Mouse (Mus musculus) CH12.LX (cell line): ENCODE results near the gene Kif21b. TPM values are rescaled to one million over a fixed set of nuclear protein-coding genes. Genes with fewer than 3 reads are reported as not detected.

ENCODE experiments used
- DNase-seq: peaks from one replicate; pipeline ENCODE4 v3.0.0-alpha.2; 2013; ENCODE audit errors: extremely low read depth
- H3K27ac ChIP-seq: 2 replicates; pipeline ENCODE4 v1.5.1; 2012; ENCODE audit warnings: low read depth, mild to moderate bottlenecking, control low read depth, moderate library complexity; ENCODE audit not compliant: insufficient read depth
- H3K27me3 ChIP-seq: replicated peaks from 2 replicates; pipeline ENCODE3; 2012; ENCODE audit warnings: inconsistent platforms
- H3K36me3 ChIP-seq, 2 experiments: replicated peaks in 1 of 2; 2 replicates each; pipeline versions ENCODE3 to v1.6.1; 2012; ENCODE audit warnings: inconsistent platforms in 1 of 2, low read length in 1 of 2, mild to moderate bottlenecking in 1 of 2, mixed read lengths in 1 of 2, moderate library complexity in 1 of 2; ENCODE audit not compliant: control insufficient read depth in 1 of 2, insufficient read depth in 1 of 2
- H3K4me1 ChIP-seq, 2 experiments: 2 replicates each; pipeline ENCODE4 v1.6.1; 2012; ENCODE audit warnings: inconsistent platforms in 1 of 2, moderate library complexity in 1 of 2; ENCODE audit not compliant: insufficient read depth in 2 of 2, control insufficient read depth in 1 of 2
- H3K4me2 ChIP-seq: 2 replicates; pipeline ENCODE4 v1.6.1; 2012; ENCODE audit warnings: low read depth, mild to moderate bottlenecking, control low read depth; ENCODE audit not compliant: poor library complexity, insufficient read depth, severe bottlenecking
- H3K4me3 ChIP-seq, 3 experiments: fragments of 150-350 bp in 1 of 3; sonication (generic) in 1 of 3; replicated peaks in 1 of 3; 2 replicates each; pipeline versions ENCODE3 to v1.5.1; 2011 to 2012; ENCODE audit warnings: low read depth in 2 of 3, low read length in 2 of 3, mild to moderate bottlenecking in 2 of 3, moderate library complexity in 2 of 3, control low read depth in 1 of 3, improper control_type of control experiment in 1 of 3, inconsistent platforms in 1 of 3, mixed read lengths in 1 of 3; ENCODE audit not compliant: poor library complexity in 1 of 3
- H3K79me2 ChIP-seq: replicated peaks from 2 replicates; pipeline ENCODE4 v1.6.1; 2012; ENCODE audit warnings: mild to moderate bottlenecking, moderate library complexity; ENCODE audit not compliant: control insufficient read depth, poor library complexity, insufficient read depth, severe bottlenecking; ENCODE audit errors: extremely low read depth
- H3K9ac ChIP-seq: 2 replicates; pipeline ENCODE4 v1.6.1; 2012; ENCODE audit warnings: low read depth, mild to moderate bottlenecking, control low read depth, moderate library complexity; ENCODE audit not compliant: insufficient read depth
- H3K9me3 ChIP-seq: replicated peaks from 2 replicates; pipeline ENCODE3; 2012; ENCODE audit warnings: low read length, inconsistent platforms, mixed read lengths
- CHD2 ChIP-seq: IDR thresholded peaks from 2 replicates; pipeline ENCODE4 v1.6.1; 2011; ENCODE audit warnings: low read length, improper control_type of control experiment
- EP300 ChIP-seq: IDR thresholded peaks from 2 replicates; pipeline ENCODE4 v1.6.1; 2011; ENCODE audit warnings: low read length, improper control_type of control experiment
- GABPA ChIP-seq: IDR thresholded peaks from 2 replicates; pipeline ENCODE4 v1.6.1; 2012; ENCODE audit warnings: low read depth, low read length, improper control_type of control experiment, inconsistent platforms; ENCODE audit not compliant: insufficient replicate concordance
- HCFC1 ChIP-seq: IDR thresholded peaks from 2 replicates; pipeline ENCODE4 v1.6.1; 2012; ENCODE audit warnings: low read depth, mild to moderate bottlenecking, inconsistent platforms, low read length, improper control_type of control experiment
- MAFK ChIP-seq: IDR thresholded peaks from 2 replicates; pipeline ENCODE4 v1.6.1; 2011; ENCODE audit warnings: low read length, improper control_type of control experiment; ENCODE audit not compliant: insufficient replicate concordance
- MXI1 ChIP-seq: IDR thresholded peaks from 2 replicates; pipeline ENCODE4 v1.6.1; 2011; ENCODE audit warnings: mild to moderate bottlenecking, low read depth, low read length, improper control_type of control experiment
- MYC ChIP-seq: IDR thresholded peaks from 2 replicates; pipeline ENCODE4 v1.6.1; 2011; ENCODE audit warnings: low read depth, mild to moderate bottlenecking, improper control_type of control experiment, low read length
- NELFE ChIP-seq: IDR thresholded peaks from 2 replicates; pipeline ENCODE4 v1.6.1; 2011; ENCODE audit warnings: low read depth, low read length, improper control_type of control experiment
- PAX5 ChIP-seq: IDR thresholded peaks from 2 replicates; pipeline ENCODE4 v1.6.1; 2012; ENCODE audit warnings: low read length, inconsistent platforms, mixed read lengths
- POLR2A ChIP-seq: IDR thresholded peaks from 2 replicates; pipeline ENCODE4 v1.6.1; 2011; ENCODE audit warnings: low read depth, mild to moderate bottlenecking, improper control_type of control experiment, low read length
- POLR2AphosphoS2 ChIP-seq: IDR thresholded peaks from 2 replicates; pipeline ENCODE4 v1.6.1; 2011; ENCODE audit warnings: low read depth, low read length, improper control_type of control experiment
- RCOR1 ChIP-seq: conservative IDR thresholded peaks from 2 replicates; pipeline ENCODE4 v1.6.1; 2012; ENCODE audit warnings: low read depth, mild to moderate bottlenecking, inconsistent platforms, low read length, improper control_type of control experiment
- USF1 ChIP-seq: IDR thresholded peaks from 2 replicates; pipeline ENCODE4 v1.6.1; 2014; ENCODE audit warnings: low read depth, mild to moderate bottlenecking, inconsistent platforms, low read length, improper control_type of control experiment
- USF2 ChIP-seq: conservative IDR thresholded peaks from 2 replicates; pipeline ENCODE4 v1.6.1; 2011; ENCODE audit warnings: low read depth, low read length, improper control_type of control experiment
- ZKSCAN1 ChIP-seq: IDR thresholded peaks from 2 replicates; pipeline ENCODE4 v1.6.1; 2012; ENCODE audit warnings: low read depth, inconsistent platforms, low read length, improper control_type of control experiment, borderline replicate concordance
- ZMIZ1 ChIP-seq: IDR thresholded peaks from 2 replicates; pipeline ENCODE4 v1.6.1; 2012; ENCODE audit warnings: low read depth, mild to moderate bottlenecking, inconsistent platforms, low read length, improper control_type of control experiment
- dilution Hi-C: fragments of 300-500 bp; cut with MboI; formaldehyde crosslinking; loops from 2 replicates; pipeline ENCODE4 v1.14.3; 2020; ENCODE audit warnings: low sequenced_read_pairs; ENCODE audit not compliant: extremely low pct_unique_long_range_greater_than_20kb, extremely low pct_ligation_motif_present
- in situ Hi-C: fragments of 300-500 bp; cut with MboI; formaldehyde crosslinking; loops from 3 replicates; pipeline ENCODE4 v1.14.3; 2019; ENCODE audit warnings: low sequenced_read_pairs, low pct_ligation_motif_present, low pct_unique_long_range_greater_than_20kb, mixed read lengths
- polyA plus RNA-seq: library from polyadenylated mRNA; unstranded; fragments of >175 nt; gene quantifications from 2 replicates; pipeline ENCODE4 v1.2.1, GENCODE M21; 2012; ENCODE audit warnings: low read depth; ENCODE audit not compliant: insufficient read length
- total RNA-seq, 2 experiments: library from RNA; depleted of rRNA; stranded (reverse); fragments of 300-350 nt in 1 of 2; fragments of >200 nt in 1 of 2; gene quantifications; 2 replicates each; pipeline ENCODE4 v1.2.3; 2012 to 2014

Kif21b gene
- total and polyA plus RNA-seq, 3 experiments = 7.3 to 32.4 (median 26.2) TPM

DNA sequence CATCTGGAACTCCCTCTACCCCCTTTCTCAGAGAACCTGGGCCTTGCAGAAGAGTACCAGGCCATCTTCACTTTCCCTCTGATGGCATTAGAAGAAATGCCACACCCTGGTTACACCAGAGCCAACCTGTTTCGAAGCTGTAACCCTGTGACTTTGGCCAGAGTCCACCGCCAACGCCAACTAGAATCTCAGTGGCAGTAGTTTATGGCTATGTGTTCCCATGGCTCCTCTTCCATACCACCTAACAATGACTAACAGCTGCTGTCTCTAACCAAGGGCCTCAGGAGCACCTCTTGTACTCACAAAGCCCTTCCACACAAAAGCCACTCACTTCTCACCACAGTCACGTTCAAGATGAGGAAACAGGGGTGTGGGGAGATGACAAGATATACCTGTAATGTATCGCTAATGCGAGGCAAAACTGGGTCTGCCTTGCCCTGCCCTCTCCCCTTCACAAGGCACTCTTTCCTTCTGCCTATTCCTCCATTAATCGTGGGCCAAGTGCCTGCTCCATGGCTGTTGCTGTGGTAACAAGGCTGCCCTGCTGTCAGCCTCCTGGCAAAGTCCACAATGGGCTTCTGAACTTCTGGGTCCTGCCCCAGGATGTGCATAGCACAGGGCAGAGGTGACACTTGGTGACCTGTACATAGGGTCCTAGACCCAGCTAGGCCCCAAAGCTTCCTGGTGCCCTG, 11.5 kb upstream of the Kif21b start:
- Histone ChIP-seq H3K4me1 (peaks cover 34 to 49% of the 10 kb centered on the region in 2 experiments), H3K4me3 (no peak overlapping the region), H3K9ac (no peak overlapping the region), H3K36me3 (peaks cover 9 to 18% of the 10 kb centered on the region in 2 experiments), H3K27me3 (no peaks in the 10 kb centered on the region), H3K9me3 (no peaks in the 10 kb centered on the region), H3K79me2 (no peaks in the 10 kb centered on the region), H3K4me2 (no peak overlapping the region), H3K27ac (no peak overlapping the region)
- dilution Hi-C loops (no loop called here), in situ Hi-C loops (loop anchor here (10.0 kb wide), 1 partner anchor 95 kb away; the partner anchor contains the start of gene Mroh3)
- TF ChIP-seq CHD2 (no peak), MXI1 (no peak)
- DNase-seq = no peak

DNA sequence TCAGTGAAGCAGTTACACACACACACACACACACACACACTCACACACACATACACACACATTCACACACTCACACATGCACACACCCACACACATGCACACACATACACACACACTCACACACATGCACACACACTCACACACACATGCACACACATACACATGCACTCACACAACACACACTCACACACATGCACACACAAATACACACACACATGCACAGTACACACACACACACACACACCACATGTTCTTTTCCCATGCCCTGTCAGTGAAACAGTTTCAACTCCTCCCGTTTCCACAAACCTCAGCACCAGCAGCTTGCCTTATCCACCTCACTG, 11.0 kb upstream of the Kif21b start:
- in situ Hi-C loops (no loop called here), dilution Hi-C loops (no loop called here)
- Histone ChIP-seq H3K79me2 (no peaks in the 10 kb centered on the region), H3K36me3 (peaks cover 9 to 21% of the 10 kb centered on the region in 2 experiments), H3K27ac (no peak overlapping the region), H3K4me1 (peaks cover 34 to 53% of the 10 kb centered on the region in 2 experiments), H3K4me2 (no peak overlapping the region), H3K4me3 (no peak overlapping the region), H3K27me3 (no peaks in the 10 kb centered on the region), H3K9me3 (no peaks in the 10 kb centered on the region), H3K9ac (no peak overlapping the region)
- no peak for TF ChIP-seq PAX5
- TF ChIP-seq POLR2AphosphoS2 = no peak
- no peak for TF ChIP-seq NELFE
- no peak for TF ChIP-seq MYC
- no peak for TF ChIP-seq GABPA
- TF ChIP-seq EP300 = no peak
- TF ChIP-seq USF1 = no peak
- DNase-seq = no peak

DNA sequence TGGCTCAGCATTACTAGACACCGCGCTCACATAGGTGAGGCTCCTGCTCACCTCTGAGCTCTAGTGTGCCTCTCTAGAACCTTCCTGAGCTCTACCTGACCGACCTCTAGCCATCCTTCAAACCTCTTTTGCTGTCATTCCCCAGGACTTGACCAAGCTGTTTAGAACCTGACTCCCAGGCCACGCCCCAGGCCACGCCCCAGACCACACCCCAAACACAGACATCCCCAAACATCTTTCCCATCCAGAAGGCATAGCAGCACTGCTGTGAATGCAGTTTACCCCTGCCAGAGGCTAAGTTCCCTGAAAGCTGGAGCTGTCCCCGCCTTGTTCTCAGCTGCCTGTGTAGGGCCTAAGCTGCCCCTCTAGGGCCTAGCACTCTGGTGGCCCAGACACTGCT, 10.4 kb upstream of the Kif21b start:
- H3K36me3 ChIP-seq = peaks cover 9 to 23% of the 10 kb centered on the region in 2 experiments
- no peak overlapping the region for H3K27ac ChIP-seq
- TF ChIP-seq MXI1 (no peak), POLR2A (no peak), USF2 (no peak), RCOR1 (no peak), ZKSCAN1 (no peak), HCFC1 (no peak), ZMIZ1 (no peak), MAFK (no peak)
- no peak overlapping the region for H3K9ac ChIP-seq
- no peaks in the 10 kb centered on the region for H3K9me3 ChIP-seq
- no peaks in the 10 kb centered on the region for H3K79me2 ChIP-seq
- no peak overlapping the region for H3K4me2 ChIP-seq
- dilution Hi-C loops = no loop called here
- no peaks in the 10 kb centered on the region for H3K27me3 ChIP-seq
- DNase-seq = no peak
- no peak overlapping the region for H3K4me3 ChIP-seq
- in situ Hi-C loops = no loop called here
- peaks cover 34 to 58% of the 10 kb centered on the region in 2 experiments for H3K4me1 ChIP-seq
